ENCODE assay signal across 14 mouse cellular contexts in genomic region chr4:84752613-84753185, GRCm38 (mm10).
A peak's percentile ranks its signal among the peaks of the same experiment; 100 is the strongest.
DNase-seq lines count a peak whose midpoint lies in the region; ATAC-seq and TF ChIP-seq lines count a peak whose summit lies in the region.
"Had no signal": no experiment of that assay in that cellular context is flagged by ENCODE, and none has a peak within 500 bp of the region (broad histone marks: within the 10 kb centered on the region; RNA-seq: fewer than 3 reads in every experiment).

No protein-coding gene starts in this region.

- no peak overlapping the region for H3K27ac ChIP-seq in forebrain, postnatal 0 days (ENCODE audit: low read depth, low read length)
- H3K27ac ChIP-seq in forebrain, embryonic 16.5 days (ENCODE audit: low read length), result no peak overlapping the region
- H3K27ac ChIP-seq in lung, embryonic 15.5 days, result no peak overlapping the region
- no peak overlapping the region for H3K27ac ChIP-seq in heart, embryonic 15.5 days
- H3K27ac ChIP-seq: forebrain, embryonic 13.5 days; gastrocnemius, adult 2 months; limb, embryonic 12.5 days; liver, embryonic 15.5 days had no signal

- 51% methylated on average over 8 of the region's 8 CpGs for WGBS in forebrain, postnatal 0 days
- WGBS in forebrain, embryonic 16.5 days, result 60% methylated on average over 8 of the region's 8 CpGs
- 30% methylated on average over 8 of the region's 8 CpGs for WGBS in lung, embryonic 15.5 days
- WGBS in heart, embryonic 15.5 days, result 38% methylated on average over 8 of the region's 8 CpGs

- no peak overlapping the region for H3K9ac ChIP-seq in forebrain, postnatal 0 days
- H3K9ac ChIP-seq in forebrain, embryonic 16.5 days (replicated peaks; ENCODE audit: low read depth, low read length), result no peak overlapping the region
- no peak overlapping the region for H3K9ac ChIP-seq in lung, embryonic 15.5 days
- no peak overlapping the region for H3K9ac ChIP-seq in heart, embryonic 15.5 days
- H3K9ac ChIP-seq: forebrain, embryonic 13.5 days; limb, embryonic 12.5 days; liver, embryonic 15.5 days had no signal

- DNase-seq in forebrain, postnatal 0 days, result peak; percentile 7
- DNase-seq in lung, postnatal 25 days (ENCODE audit: low spot score), result no peak
- peak; percentile 1 for DNase-seq in skeletal muscle tissue, adult 2 months (ENCODE audit: low read depth, low spot score)
- DNase-seq in c-Kit-positive CD71-positive TER-119-positive erythroid progenitor cells, embryonic 14.5 days (ENCODE audit: low spot score), result no peak
- no peak for DNase-seq in adrenal gland, adult 8-10 months
- DNase-seq: adrenal gland, postnatal 25 days; cerebellum, adult 18-20 months; gastrocnemius, adult 2 months had no signal

- H3K4me2 ChIP-seq in forebrain, postnatal 0 days (ENCODE audit: low read depth), result no peak overlapping the region
- H3K4me2 ChIP-seq in forebrain, embryonic 16.5 days (ENCODE audit: low read length), result no peak overlapping the region
- no peak overlapping the region for H3K4me2 ChIP-seq in lung, embryonic 15.5 days
- H3K4me2 ChIP-seq in heart, embryonic 15.5 days, result no peak overlapping the region
- H3K4me2 ChIP-seq: forebrain, embryonic 13.5 days; limb, embryonic 12.5 days; liver, embryonic 15.5 days had no signal

- H3K36me3 ChIP-seq in forebrain, postnatal 0 days (ENCODE audit: insufficient read depth), result no peaks in the 10 kb centered on the region
- H3K36me3 ChIP-seq in forebrain, embryonic 16.5 days (ENCODE audit: control insufficient read depth, insufficient read depth), result no peaks in the 10 kb centered on the region
- H3K36me3 ChIP-seq in lung, embryonic 15.5 days, result no peaks in the 10 kb centered on the region
- no peaks in the 10 kb centered on the region for H3K36me3 ChIP-seq in heart, embryonic 15.5 days
- H3K36me3 ChIP-seq: limb, embryonic 12.5 days; liver, embryonic 15.5 days had no signal

- no peaks in the 10 kb centered on the region for H3K4me1 ChIP-seq in forebrain, postnatal 0 days (ENCODE audit: insufficient read depth)
- no peaks in the 10 kb centered on the region for H3K4me1 ChIP-seq in forebrain, embryonic 16.5 days (replicated peaks; ENCODE audit: control insufficient read depth, insufficient read depth, low read length)
- peaks cover 10% of the 10 kb centered on the region; the same call in 1 of the 2 replicates for H3K4me1 ChIP-seq in lung, embryonic 15.5 days
- H3K4me1 ChIP-seq in heart, embryonic 15.5 days (replicated peaks), result no peaks in the 10 kb centered on the region
- H3K4me1 ChIP-seq: forebrain, embryonic 13.5 days; limb, embryonic 12.5 days; liver, embryonic 15.5 days had no signal

- no peak overlapping the region for H3K4me3 ChIP-seq in forebrain, postnatal 0 days (ENCODE audit: low read depth, low read length)
- no peak overlapping the region for H3K4me3 ChIP-seq in forebrain, embryonic 16.5 days (replicated peaks; ENCODE audit: low read length)
- no peak overlapping the region for H3K4me3 ChIP-seq in lung, embryonic 15.5 days
- no peak overlapping the region for H3K4me3 ChIP-seq in heart, embryonic 15.5 days
- H3K4me3 ChIP-seq: forebrain, embryonic 13.5 days; gastrocnemius, adult 2 months; limb, embryonic 12.5 days; liver, embryonic 15.5 days had no signal

- ATAC-seq in forebrain, postnatal 0 days, result peak; percentile 75
- ATAC-seq in forebrain, embryonic 16.5 days, result no peak
- peak; percentile 78; the same call in 1 of the 2 replicates for ATAC-seq in lung, embryonic 15.5 days (ENCODE audit: borderline replicate concordance, extremely low read depth, low FRiP score, low TSS enrichment)
- ATAC-seq in heart, embryonic 15.5 days (replicated peaks; ENCODE audit: insufficient number of reproducible peaks, insufficient read depth, low FRiP score, low read depth), result peak; percentile 22; the same call in 1 of the 2 replicates
- ATAC-seq: forebrain, embryonic 13.5 days had no signal

- no peak for TF ChIP-seq CTCF in forebrain, postnatal 0 days (IDR thresholded peaks at IDR 0.05; ENCODE audit: low read depth)

- no peaks in the 10 kb centered on the region for H3K9me3 ChIP-seq in forebrain, postnatal 0 days (ENCODE audit: low read length)
- H3K9me3 ChIP-seq in forebrain, embryonic 16.5 days (ENCODE audit: control insufficient read depth, low read length), result no peaks in the 10 kb centered on the region
- no peaks in the 10 kb centered on the region for H3K9me3 ChIP-seq in lung, embryonic 15.5 days
- H3K9me3 ChIP-seq in heart, embryonic 15.5 days (replicated peaks), result no peaks in the 10 kb centered on the region
- H3K9me3 ChIP-seq: forebrain, embryonic 13.5 days; limb, embryonic 12.5 days; liver, embryonic 15.5 days had no signal

- H3K27me3 ChIP-seq in forebrain, postnatal 0 days (ENCODE audit: insufficient read depth, low read length), result no peaks in the 10 kb centered on the region
- H3K27me3 ChIP-seq in forebrain, embryonic 16.5 days (replicated peaks; ENCODE audit: control insufficient read depth, insufficient read depth, low read length), result no peaks in the 10 kb centered on the region
- H3K27me3 ChIP-seq in lung, embryonic 15.5 days, result no peaks in the 10 kb centered on the region
- no peaks in the 10 kb centered on the region for H3K27me3 ChIP-seq in heart, embryonic 15.5 days
- H3K27me3 ChIP-seq: forebrain, embryonic 13.5 days; limb, embryonic 12.5 days; liver, embryonic 15.5 days had no signal

Comparison
In these comparisons a context has a peak if more than half of its experiments do, and no peak if none do; other contexts are left out.
1. DNase-seq: peak in forebrain, postnatal 0 days (single experiment) and skeletal muscle tissue, adult 2 months (single experiment); none in lung, postnatal 25 days (single experiment), c-Kit-positive CD71-positive TER-119-positive erythroid progenitor cells, embryonic 14.5 days (single experiment) and adrenal gland, adult 8-10 months (single experiment).